Mouse (Mus musculus) limb, embryonic 12.5 days (tissue): Measurements from ENCODE around the gene Sox13. TPM values are rescaled to one million over a fixed set of nuclear protein-coding genes. Genes with fewer than 3 reads are reported as not detected.

Source experiments
- polyA plus RNA-seq: library from polyadenylated mRNA; unstranded; fragments of >200 nt; fragmentation: Nextera tagmentation; extraction: Ambion mirVana; gene quantifications from 2 replicates; pipeline ENCODE4 v1.2.1, GENCODE M21; 2016

The Sox13 gene
- polyA plus RNA-seq, 1 experiment from 2014 or later = 5.6 TPM

Other genes with a start within 250 kb of the Sox13 start
- not detected in 2 replicates for gene Golt1a, start 114.6 kb downstream of the Sox13 start, polyA plus RNA-seq
- gene Kiss1, start 102.5 kb downstream of the Sox13 start, polyA plus RNA-seq = not detected in 2 replicates
- gene Ren1, start 73.9 kb downstream of the Sox13 start, polyA plus RNA-seq = not detected in 2 replicates
- gene Etnk2, start 60.8 kb downstream of the Sox13 start, polyA plus RNA-seq = 1.3 and 1.7 TPM in 2 replicates
- 840 and 861 TPM in 2 replicates for gene Snrpe, start 185.9 kb upstream of the Sox13 start, polyA plus RNA-seq
- gene Zbed6, start 236.5 kb upstream of the Sox13 start, polyA plus RNA-seq = not detected in 2 replicates
- 7.9 and 8.1 TPM in 2 replicates for gene Gm38394, start 236.9 kb upstream of the Sox13 start, polyA plus RNA-seq